Mouse (Mus musculus) C2C12 (cell line): ENCODE measurements around the gene Tbxas1. TPM values are rescaled to one million over a fixed set of nuclear protein-coding genes. Genes with fewer than 3 reads are reported as not detected.

ENCODE experiments used
- H3K27me3 ChIP-seq: one replicate; pipeline ENCODE4 v1.6.1; 2011; ENCODE audit not compliant: control insufficient read depth, insufficient read depth, insufficient read length
- H3K36me3 ChIP-seq: one replicate; pipeline ENCODE4 v1.6.1; 2011; ENCODE audit not compliant: control insufficient read depth, insufficient read depth
- H3K4me3 ChIP-seq: one replicate; pipeline ENCODE4 v1.5.1; 2011; ENCODE audit warnings: mild to moderate bottlenecking, control low read depth; ENCODE audit not compliant: poor library complexity, insufficient read depth, severe bottlenecking
- H3K79me2 ChIP-seq: one replicate; pipeline ENCODE4 v1.6.1; 2011; ENCODE audit not compliant: control insufficient read depth, insufficient read depth
- H3K79me3 ChIP-seq: one replicate; pipeline ENCODE4 v1.6.1; 2011; ENCODE audit warnings: low read depth, control low read depth
- H3ac ChIP-seq: one replicate; pipeline ENCODE3; 2011; ENCODE audit warnings: low read depth; ENCODE audit not compliant: control insufficient read depth, insufficient read length
- CEBPB ChIP-seq: IDR thresholded peaks from one replicate; pipeline ENCODE4 v1.6.1; 2011; ENCODE audit warnings: low read depth, mild to moderate bottlenecking, control low read depth, moderate library complexity
- CTCF ChIP-seq: IDR thresholded peaks from one replicate; pipeline ENCODE4 v1.5.1; 2011; ENCODE audit not compliant: control insufficient read depth, insufficient read depth, insufficient read length
- FOSL1 ChIP-seq: IDR thresholded peaks from one replicate; pipeline ENCODE4 v1.8.0; 2011; ENCODE audit warnings: mild to moderate bottlenecking, low read length; ENCODE audit not compliant: poor library complexity, insufficient read depth, severe bottlenecking
- MAX ChIP-seq: IDR thresholded peaks from one replicate; pipeline ENCODE4 v1.6.1; 2011; ENCODE audit warnings: mild to moderate bottlenecking, control low read depth
- MYOD1 ChIP-seq: IDR thresholded peaks from one replicate; pipeline ENCODE4 v1.6.1; 2011; ENCODE audit warnings: low read depth; ENCODE audit not compliant: control insufficient read depth, insufficient read length
- MYOG ChIP-seq: IDR thresholded peaks from one replicate; pipeline ENCODE4 v1.6.1; 2011; ENCODE audit not compliant: control insufficient read depth, insufficient read length; ENCODE audit errors: extremely low read depth
- USF1 ChIP-seq: IDR thresholded peaks from one replicate; pipeline ENCODE4 v1.6.1; 2011; ENCODE audit warnings: low read depth, mild to moderate bottlenecking, control low read depth, moderate library complexity
- polyA plus RNA-seq: library from polyadenylated mRNA; unstranded; fragments of >200 nt; fragmentation: generic; extraction: Trizol; gene quantifications from one replicate; pipeline ENCODE4 v1.2.1, GENCODE M21; 2012; ENCODE audit warnings: missing spikeins

Tbxas1 gene
- polyA plus RNA-seq, 1 experiment: 0.06 TPM

GRCm38 (mm10) chr6:38902820-38903439 lies 27.7 kb downstream of the Tbxas1 start:
- Histone ChIP-seq H3ac (no peak overlapping the region), H3K27me3 (no peaks in the 10 kb centered on the region), H3K4me3 (no peak overlapping the region), H3K36me3 (no peaks in the 10 kb centered on the region), H3K79me2 (no peaks in the 10 kb centered on the region), H3K79me3 (no peaks in the 10 kb centered on the region)
- TF ChIP-seq FOSL1 (no peak), CTCF (no peak), USF1 (no peak), MYOD1 (no peak)

- H3K79me3 ChIP-seq: no peaks in the 10 kb centered on the region
- H3K79me2 ChIP-seq: no peaks in the 10 kb centered on the region
- H3ac ChIP-seq: no peak overlapping the region
- no peak overlapping the region for H3K4me3 ChIP-seq
- TF ChIP-seq MAX (no peak), CTCF (no peak), FOSL1 (no peak)
- H3K27me3 ChIP-seq: no peaks in the 10 kb centered on the region
- H3K36me3 ChIP-seq: no peaks in the 10 kb centered on the region
These were observed 30.8 kb downstream of the Tbxas1 start for GRCm38 (mm10) chr6:38906005-38906404.

- TF ChIP-seq MYOD1 (no peak), CEBPB (no peak), MAX (no peak), FOSL1 (no peak), CTCF (no peak), MYOG (no peak), USF1 (no peak)
- no peaks in the 10 kb centered on the region for H3K79me3 ChIP-seq
- H3K36me3 ChIP-seq: no peaks in the 10 kb centered on the region
- H3K79me2 ChIP-seq: no peaks in the 10 kb centered on the region
- no peak overlapping the region for H3K4me3 ChIP-seq
- no peaks in the 10 kb centered on the region for H3K27me3 ChIP-seq
- H3ac ChIP-seq: no peak overlapping the region
These were observed 33.2 kb downstream of the Tbxas1 start for GRCm38 (mm10) chr6:38908401-38908800.

- Histone ChIP-seq H3K27me3 (no peaks in the 10 kb centered on the region), H3K4me3 (no peak overlapping the region), H3ac (no peak overlapping the region), H3K79me3 (no peaks in the 10 kb centered on the region), H3K79me2 (no peaks in the 10 kb centered on the region), H3K36me3 (no peaks in the 10 kb centered on the region)
- TF ChIP-seq MYOG (no peak), CEBPB (no peak), CTCF (peak; percentile 45), FOSL1 (no peak), MYOD1 (no peak), MAX (no peak)
These were observed 35.8 kb downstream of the Tbxas1 start for GRCm38 (mm10) chr6:38910828-38911559.

- Histone ChIP-seq H3ac (no peak overlapping the region), H3K4me3 (no peak overlapping the region), H3K27me3 (no peaks in the 10 kb centered on the region), H3K79me2 (no peaks in the 10 kb centered on the region), H3K36me3 (no peaks in the 10 kb centered on the region), H3K79me3 (no peaks in the 10 kb centered on the region)
- no peak for TF ChIP-seq MYOD1
- TF ChIP-seq USF1: no peak
- TF ChIP-seq MAX: no peak
- TF ChIP-seq FOSL1: no peak
These were observed 37.0 kb downstream of the Tbxas1 start for GRCm38 (mm10) chr6:38912121-38912660.

GRCm38 (mm10) chr6:38912845-38913244 lies 37.6 kb downstream of the Tbxas1 start:
- Histone ChIP-seq H3ac (no peak overlapping the region), H3K79me3 (no peaks in the 10 kb centered on the region), H3K79me2 (no peaks in the 10 kb centered on the region), H3K36me3 (no peaks in the 10 kb centered on the region), H3K4me3 (no peak overlapping the region), H3K27me3 (no peaks in the 10 kb centered on the region)
- no peak for TF ChIP-seq CEBPB
- no peak for TF ChIP-seq CTCF
- no peak for TF ChIP-seq FOSL1
